Mouse (Mus musculus): ENCODE results near the gene Dnah6.
A peak's percentile ranks its signal among the peaks of the same experiment; 100 is the strongest.

DNA sequence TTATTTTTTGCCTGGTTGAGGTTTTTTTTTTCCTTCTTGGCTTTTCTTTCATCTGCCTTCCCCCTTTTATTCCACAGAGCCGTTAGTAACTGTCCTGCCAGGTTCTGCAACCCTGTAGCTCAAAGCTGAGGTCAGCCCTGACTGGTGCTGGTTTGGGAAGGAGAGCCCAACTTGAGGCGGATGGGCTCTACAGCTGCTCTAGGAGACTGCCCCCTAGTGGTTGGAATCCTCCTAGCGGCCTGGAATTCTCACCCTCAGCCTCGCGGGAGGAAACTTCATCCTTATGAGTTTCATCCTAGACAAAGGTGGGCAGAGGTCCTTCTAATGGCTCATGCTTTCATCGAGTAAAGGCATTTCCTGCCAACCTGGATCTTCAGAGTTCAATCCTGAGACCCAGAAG lies 211.4 kb downstream of the Dnah6 start:
- TF ChIP-seq EP300 (optimal IDR thresholded peaks at IDR 0.05) (no peak), CTCF (IDR thresholded peaks at IDR 0.05; ENCODE audit: low read depth) (peak; percentile 80)
